Mouse (Mus musculus) heart, adult 2 months (tissue): ENCODE measurements around the gene Rbfox3.

Experiments used
- CTCF ChIP-seq: fragments of 200-600 bp; IDR thresholded peaks from 2 replicates; pipeline ENCODE4 v1.8.1; 2022; ENCODE audit warnings: antibody characterized with exemption, mild to moderate bottlenecking, moderate library complexity
- EP300 ChIP-seq: fragments of 200-500 bp; IDR thresholded peaks from 2 replicates; pipeline ENCODE4 v1.6.1; 2011; ENCODE audit warnings: low read depth, low read length, control low read depth; ENCODE audit not compliant: insufficient read depth
- POLR2A ChIP-seq: fragments of 200-500 bp; IDR thresholded peaks from 2 replicates; pipeline ENCODE4 v1.6.1; 2011; ENCODE audit warnings: mild to moderate bottlenecking, low read depth, low read length, control low read depth; ENCODE audit not compliant: insufficient read depth

GRCm38 (mm10) chr11:118583573-118583972, 327.8 kb downstream of the Rbfox3 start:
- TF ChIP-seq EP300 (no peak), CTCF (no peak), POLR2A (no peak)
